Mouse (Mus musculus) midbrain, embryonic 16.5 days (tissue): ENCODE measurements around the gene Zfp646. TPM values are rescaled to one million over a fixed set of nuclear protein-coding genes. Genes with fewer than 3 reads are reported as not detected.
"Not testable (repeated sequence)": the region's sequence is repeated elsewhere in the genome, so short reads cannot be mapped to it uniquely, and the experiment has no call there.

Source experiments
- ATAC-seq: fragments of 200-750 bp; cut with Nextera tagmentation; 2 replicates; pipeline ENCODE4 v1.8.0; 2017; ENCODE audit warnings: moderate TSS enrichment
- H3K27ac ChIP-seq: fragments of 300-500 bp; sonication (generic); 2 replicates; pipeline ENCODE4 v1.5.1; 2014; ENCODE audit warnings: mild to moderate bottlenecking, low read length, mixed read lengths
- H3K27me3 ChIP-seq: fragments of 300-500 bp; sonication (generic); 2 replicates; pipeline ENCODE4 v1.6.1; 2014; ENCODE audit warnings: low read depth, low read length, mixed read lengths; ENCODE audit not compliant: control insufficient read depth, insufficient read depth
- H3K36me3 ChIP-seq: fragments of 300-500 bp; sonication (generic); 2 replicates; pipeline ENCODE4 v1.6.1; 2014; ENCODE audit warnings: mild to moderate bottlenecking, low read length, moderate library complexity, mixed read lengths; ENCODE audit not compliant: control insufficient read depth, insufficient read depth
- H3K4me1 ChIP-seq: fragments of 300-500 bp; sonication (generic); 2 replicates; pipeline ENCODE4 v1.6.1; 2014; ENCODE audit warnings: mild to moderate bottlenecking, low read length, mixed read lengths; ENCODE audit not compliant: control insufficient read depth, insufficient read depth
- H3K4me2 ChIP-seq: fragments of 300-500 bp; sonication (generic); 2 replicates; pipeline ENCODE4 v1.6.1; 2014; ENCODE audit warnings: mild to moderate bottlenecking, low read length, mixed read lengths
- H3K4me3 ChIP-seq: fragments of 300-500 bp; sonication (generic); 2 replicates; pipeline ENCODE4 v1.5.1; 2014; ENCODE audit warnings: low read depth, mild to moderate bottlenecking, low read length, moderate library complexity, mixed read lengths
- H3K9ac ChIP-seq: fragments of 300-500 bp; sonication (generic); 2 replicates; pipeline ENCODE4 v1.6.1; 2014; ENCODE audit warnings: low read depth, low read length, mixed read lengths
- H3K9me3 ChIP-seq: fragments of 300-500 bp; sonication (generic); replicated peaks from 2 replicates; pipeline ENCODE4 v1.6.1; 2014; ENCODE audit warnings: mild to moderate bottlenecking, low read length, mixed read lengths; ENCODE audit not compliant: control insufficient read depth, poor library complexity, severe bottlenecking
- WGBS: fragments of 180-500 bp; shearing (Covaris S2); extraction: QIAGEN DNeasy Blood & Tissue Kit; methylation state at CpG from one replicate; pipeline ENCODE4 v1.1.7; 2014; 5-methylcytosine and 5-hydroxymethylcytosine counted together
- polyA plus RNA-seq: library from polyadenylated mRNA; unstranded; fragments of >200 nt; fragmentation: Nextera tagmentation; extraction: Ambion mirVana; gene quantifications from 2 replicates; pipeline ENCODE4 v1.2.1, GENCODE M21; 2015

Gene Zfp646
- 8.3 and 10.6 TPM in 2 replicates for polyA plus RNA-seq

DNA sequence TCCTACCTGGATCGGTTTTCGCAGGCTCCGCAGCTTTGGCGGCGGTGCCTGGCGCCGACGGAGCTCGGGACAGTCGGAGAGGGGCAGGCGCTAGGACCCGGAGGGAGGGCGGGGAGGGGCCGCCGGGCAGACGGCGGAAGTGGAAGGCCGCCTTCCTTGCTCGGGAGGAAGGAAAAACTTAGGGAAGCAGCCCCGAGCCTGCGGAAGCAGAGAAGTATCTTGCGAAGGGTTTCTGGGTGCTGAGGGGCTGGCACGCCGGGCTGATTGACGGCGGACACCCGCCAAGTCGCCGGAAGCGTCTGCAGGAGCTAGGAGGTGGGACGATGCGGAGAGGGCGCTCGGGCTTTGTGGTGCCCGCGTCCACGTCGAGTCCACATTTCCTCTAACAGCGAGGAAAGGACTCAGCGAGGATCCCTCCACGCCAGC is at the start of gene Zfp646:
Gene Zfp646 (plus strand): TSS at position 181 of the 426 bp plus-strand sequence.
- WGBS, result under 1% methylated on average over 41 of the region's 41 CpGs
- Histone ChIP-seq H3K27ac (peak within 1 kb of the TSS; percentile 100), H3K4me1 (peaks cover 25% of the 10 kb centered on the region), H3K4me3 (peak within 1 kb of the TSS; percentile 74), H3K4me2 (peak within 1 kb of the TSS; percentile 67), H3K36me3 (peaks cover 20% of the 10 kb centered on the region), H3K27me3 (no peaks in the 10 kb centered on the region), H3K9me3 (no peaks in the 10 kb centered on the region), H3K9ac (peak within 1 kb of the TSS; percentile 97)
- peak; percentile 93 for ATAC-seq

DNA sequence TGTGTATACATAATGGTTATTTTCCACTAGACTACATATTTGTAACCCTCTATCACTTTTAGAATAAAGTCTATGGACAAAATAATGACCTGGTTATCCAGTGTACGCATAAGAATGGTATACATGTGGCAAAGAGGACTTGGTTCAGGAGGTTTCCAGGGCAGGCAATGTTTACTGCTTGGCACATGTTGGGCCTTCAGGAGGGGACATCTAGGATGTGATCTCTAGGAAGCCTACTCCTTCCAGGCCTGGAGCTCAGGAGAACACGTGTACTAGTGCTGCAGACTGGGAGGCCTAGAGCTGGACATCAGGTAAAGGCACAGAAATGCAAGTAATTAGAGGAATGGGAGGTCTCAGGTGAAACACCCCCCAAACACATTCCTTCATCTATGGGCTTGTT is 40.5 kb upstream of the Zfp646 start:
- Histone ChIP-seq H3K4me1 (peaks cover 5% of the 10 kb centered on the region; the same call in 1 of the 2 replicates), H3K9me3 (no peaks in the 10 kb centered on the region), H3K27ac (no peak overlapping the region), H3K4me3 (no peak overlapping the region), H3K9ac (no peak overlapping the region), H3K36me3 (no peaks in the 10 kb centered on the region), H3K27me3 (no peaks in the 10 kb centered on the region), H3K4me2 (no peak overlapping the region)
- ATAC-seq, result no peak
- 77% methylated on average over 2 of the region's 2 CpGs for WGBS

DNA sequence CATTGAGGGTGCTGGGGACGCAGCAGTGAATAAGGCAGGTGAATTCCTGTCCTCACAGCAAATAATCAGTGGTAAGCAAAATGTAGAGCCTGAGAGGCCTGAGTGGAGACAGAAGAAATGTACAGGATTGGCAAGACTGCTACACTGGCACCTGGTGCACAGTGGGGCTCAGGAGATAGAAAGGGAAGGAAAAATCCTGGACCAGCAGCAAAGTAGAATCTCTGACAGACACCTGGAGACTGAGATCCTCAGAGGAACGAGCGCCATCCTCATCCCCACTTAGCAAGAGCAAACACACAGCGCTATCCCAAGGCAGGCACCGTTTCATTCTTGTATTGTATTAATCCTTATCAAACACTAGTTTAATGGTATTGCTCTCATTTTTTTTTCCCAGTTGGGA is 38.5 kb upstream of the Zfp646 start:
- ATAC-seq, result no peak
- Histone ChIP-seq H3K9ac (no peak overlapping the region), H3K4me3 (no peak overlapping the region), H3K4me1 (peaks cover 8% of the 10 kb centered on the region; the same call in 1 of the 2 replicates), H3K27ac (no peak overlapping the region), H3K27me3 (no peaks in the 10 kb centered on the region), H3K36me3 (no peaks in the 10 kb centered on the region), H3K9me3 (no peaks in the 10 kb centered on the region), H3K4me2 (no peak overlapping the region)
- 84% methylated on average over 5 of the region's 5 CpGs for WGBS

GRCm38 (mm10) chr7:127837878-127838277 is 38.1 kb upstream of the Zfp646 start:
- peaks cover 12% of the 10 kb centered on the region; the same call in 1 of the 2 replicates for H3K4me1 ChIP-seq
- ATAC-seq, H3K27me3 ChIP-seq, H3K9me3 ChIP-seq, H3K27ac ChIP-seq, H3K9ac ChIP-seq, H3K36me3 ChIP-seq, H3K4me3 ChIP-seq, H3K4me2 ChIP-seq: not testable (repeated sequence)
- 73% methylated on average over 4 of the region's 4 CpGs for WGBS

DNA sequence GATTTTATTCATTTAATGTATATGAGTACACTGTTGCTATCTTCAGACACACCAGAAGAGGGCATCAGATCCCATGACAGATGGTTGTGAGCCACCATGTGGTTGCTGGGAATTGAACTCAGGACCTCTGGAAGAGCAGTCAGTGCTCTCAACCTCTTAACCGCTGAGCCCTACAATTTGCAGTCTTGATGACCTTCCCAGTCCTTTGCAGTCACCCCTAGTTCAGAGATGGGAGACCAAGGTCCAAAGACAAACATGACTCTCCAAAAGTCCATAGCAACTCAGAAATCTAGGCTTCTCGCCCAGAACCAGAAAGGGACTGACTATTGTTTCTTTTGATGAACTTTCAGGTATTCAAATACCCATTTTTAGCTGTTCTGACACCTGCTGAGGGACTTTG is 36.0 kb upstream of the Zfp646 start:
- not testable (repeated sequence) for H3K27me3 ChIP-seq, H3K9me3 ChIP-seq, H3K4me3 ChIP-seq, ATAC-seq, H3K4me2 ChIP-seq, H3K9ac ChIP-seq, H3K27ac ChIP-seq, H3K36me3 ChIP-seq
- 84% methylated on average over 2 of the region's 2 CpGs for WGBS
- peaks cover 14% of the 10 kb centered on the region; the same call in 1 of the 2 replicates for H3K4me1 ChIP-seq

- Histone ChIP-seq H3K27ac (peak overlapping the region; percentile 88), H3K4me1 (peaks cover 14% of the 10 kb centered on the region; the same call in 1 of the 2 replicates), H3K4me3 (peak overlapping the region; percentile 55), H3K9me3 (no peaks in the 10 kb centered on the region), H3K9ac (peak overlapping the region; percentile 74), H3K36me3 (no peaks in the 10 kb centered on the region), H3K4me2 (peak overlapping the region; percentile 98), H3K27me3 (no peaks in the 10 kb centered on the region)
- ATAC-seq, result peak; percentile 9; the same call in 1 of the 2 replicates
- 4% methylated on average over 15 of the region's 15 CpGs for WGBS
These were observed 35.1 kb upstream of the Zfp646 start for GRCm38 (mm10) chr7:127840886-127841285.

DNA sequence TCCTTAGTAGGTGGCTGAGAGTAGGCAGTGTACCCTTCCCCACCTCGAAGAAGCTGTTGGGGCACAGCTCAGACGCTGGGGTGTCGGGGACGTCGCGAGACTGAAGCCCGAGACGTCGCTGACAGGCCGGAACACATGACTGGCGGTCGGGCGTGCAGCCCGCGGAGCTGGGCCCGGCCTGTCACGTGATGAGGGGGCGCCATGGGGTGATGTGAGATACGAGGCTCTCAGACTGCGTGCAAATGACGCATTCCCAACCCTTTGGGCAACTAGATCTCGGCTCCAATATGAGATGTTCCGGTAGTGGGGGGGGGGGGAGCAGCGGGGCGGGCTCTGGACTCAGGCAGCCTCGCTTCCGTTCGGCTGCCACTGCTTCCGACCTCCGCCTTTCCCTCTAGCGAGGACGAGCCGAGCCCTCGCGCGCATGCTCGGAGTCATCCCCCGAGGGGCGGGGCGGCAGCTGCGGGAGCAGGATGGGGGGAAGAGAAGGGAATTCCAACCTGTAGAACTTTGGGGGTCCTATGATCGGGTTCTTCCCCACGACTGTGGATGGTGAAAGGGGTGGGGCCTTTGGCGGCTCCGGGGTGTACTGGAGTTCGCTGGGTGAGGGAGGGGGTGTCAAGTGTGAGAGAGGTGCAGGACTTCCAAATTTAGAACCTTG is 34.6 kb upstream of the Zfp646 start:
- Histone ChIP-seq H3K4me1 (peaks cover 14% of the 10 kb centered on the region; the same call in 1 of the 2 replicates), H3K4me2 (peak overlapping the region; percentile 98), H3K27ac (peak overlapping the region; percentile 88), H3K36me3 (no peaks in the 10 kb centered on the region), H3K9me3 (no peaks in the 10 kb centered on the region), H3K4me3 (peak overlapping the region; percentile 55), H3K27me3 (no peaks in the 10 kb centered on the region), H3K9ac (peak overlapping the region; percentile 74)
- ATAC-seq, result peak; percentile 95
- under 1% methylated on average over 28 of the region's 46 CpGs for WGBS

DNA sequence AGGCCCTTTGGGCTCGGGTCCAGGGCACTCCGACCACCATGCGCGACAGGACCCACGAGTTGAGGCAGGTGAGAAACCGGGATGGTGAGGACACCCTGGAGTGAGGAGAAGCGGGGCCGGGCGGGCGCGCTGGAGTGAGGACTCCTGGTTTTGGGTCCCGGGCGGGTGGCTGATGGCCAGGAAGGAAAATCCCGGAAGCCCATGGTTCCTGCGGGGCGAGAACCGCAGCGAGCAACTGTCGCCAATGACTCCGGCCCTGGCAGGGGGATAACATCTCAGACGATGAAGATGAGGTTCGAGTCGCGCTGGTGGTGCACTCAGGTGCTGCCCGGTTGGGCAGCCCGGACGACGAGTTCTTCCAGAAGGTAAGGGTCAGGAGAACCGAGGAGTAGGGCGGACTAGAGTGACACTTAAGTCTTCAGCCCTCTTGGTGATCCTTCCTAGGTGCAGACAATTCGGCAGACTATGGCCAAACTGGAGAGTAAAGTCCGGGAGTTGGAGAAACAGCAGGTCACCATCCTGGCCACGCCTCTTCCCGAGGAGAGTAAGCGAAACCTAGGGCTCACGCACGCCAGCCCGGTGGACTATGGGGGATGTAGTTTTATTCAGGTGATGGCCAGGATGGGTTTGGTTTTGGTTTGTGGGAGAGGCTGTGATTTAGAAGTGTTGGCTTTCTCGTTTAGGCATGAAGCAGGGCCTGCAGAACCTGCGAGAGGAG is 33.9 kb upstream of the Zfp646 start:
- Histone ChIP-seq H3K27me3 (no peaks in the 10 kb centered on the region), H3K4me1 (peaks cover 14% of the 10 kb centered on the region; the same call in 1 of the 2 replicates), H3K9ac (peak overlapping the region; percentile 74), H3K27ac (peak overlapping the region; percentile 88), H3K9me3 (no peaks in the 10 kb centered on the region), H3K4me2 (peak overlapping the region; percentile 98), H3K36me3 (no peaks in the 10 kb centered on the region), H3K4me3 (peak overlapping the region; percentile 55)
- peak; percentile 72 for ATAC-seq
- under 1% methylated on average over 40 of the region's 40 CpGs for WGBS
